8 mouse cellular contexts compared by ENCODE assay signal in genomic region chr6:134640485-134641475, GRCm38 (mm10). TPM values are rescaled to one million over a fixed set of nuclear protein-coding genes. Genes with fewer than 3 reads are reported as not detected.
DNase-seq lines count a peak whose midpoint lies in the region; ATAC-seq and TF ChIP-seq lines count a peak whose summit lies in the region.

No protein-coding gene starts in this region.

- TF ChIP-seq CTCF in cortical plate, adult 2 months (IDR thresholded peaks at IDR 0.05; ENCODE audit: extremely low read depth, insufficient read depth, low read length), result peak; percentile 34; the same call in 1 of the 2 replicates

- peak; percentile 88 to 91 for DNase-seq in gastrocnemius, adult 8-10 months (ENCODE audit: low spot score in 2 of 2)
- peak; percentile 95 for DNase-seq in induced T-regulatory cell, adult 2 months (ENCODE audit: low read depth)
- peak; percentile 84 to 92 for DNase-seq in left cerebral cortex, adult 9 months (ENCODE audit: low spot score in 2 of 2)
- peak; percentile 95 for DNase-seq in right cerebral cortex, postnatal 14 days
- DNase-seq in urinary bladder, postnatal 36 days (ENCODE audit: low spot score in 2 of 2), result peak; percentile 86 to 93

- peak; percentile 99 for ATAC-seq in activated CD4-positive, CD25-positive, alpha-beta regulatory T cell, adult 4 months
- peak; percentile 97 for ATAC-seq in megakaryocyte progenitor cell, adult 5-6 weeks (replicated peaks; ENCODE audit: poor library complexity)

- H3K4me1 ChIP-seq in cortical plate, adult 2 months (ENCODE audit: control insufficient read depth, insufficient read depth, low read length), result no peaks in the 10 kb centered on the region; the same call in 1 of the 2 replicates

- peak overlapping the region; percentile 85; the same call in 1 of the 2 replicates for H3K27ac ChIP-seq in cortical plate, adult 2 months (ENCODE audit: insufficient read depth, low read length)

- TF ChIP-seq POLR2A in cortical plate, adult 2 months (IDR thresholded peaks at IDR 0.05; ENCODE audit: extremely low read depth, insufficient read depth, low read length), result peak; percentile 49; the same call in 1 of the 2 replicates

- H3K4me3 ChIP-seq in cortical plate, adult 2 months (ENCODE audit: insufficient read depth, low read length), result peak overlapping the region; percentile 62

RNA-seq across cellular contexts. Expression of gene Borcs5, which starts 1.5 kb away (rescaled TPM):
- 10 to 100 TPM; 10.8 to 15.5 TPM for polyA plus RNA-seq in activated CD4-positive, CD25-positive, alpha-beta regulatory T cell, adult 4 months (2017; shearing (Covaris generic))
- 46.7 and 48.0 TPM in 2 replicates for polyA plus RNA-seq in cortical plate, adult 2 months (2012; rRNA removed)
- 10 to 100 TPM; 16.8 to 18.8 (median 17.4) TPM for total RNA-seq in gastrocnemius, adult 8-10 months (2022)
- total RNA-seq in megakaryocyte progenitor cell, adult 5-6 weeks (2015), result 11.5 and 12.8 TPM in 2 replicates
- 8.3 and 8.7 TPM in 2 replicates for total RNA-seq in megakaryocyte progenitor cell, adult 5-6 weeks (2017)

RNA-seq across cellular contexts. Expression of gene Mansc1, which starts 8.5 kb away (rescaled TPM):
- 1 to 10 TPM; 8.6 to 9.9 TPM for polyA plus RNA-seq in activated CD4-positive, CD25-positive, alpha-beta regulatory T cell, adult 4 months (2017; shearing (Covaris generic))
- 12.2 and 12.9 TPM in 2 replicates for polyA plus RNA-seq in cortical plate, adult 2 months (2012; rRNA removed)
- 1 to 10 TPM in 1 of 4 experiments, under 1 TPM in 3; 0.46 to 1.0 (median 0.75) TPM for total RNA-seq in gastrocnemius, adult 8-10 months (2022)
- total RNA-seq in megakaryocyte progenitor cell, adult 5-6 weeks (2015), result 7.3 and 8.1 TPM in 2 replicates
- total RNA-seq in megakaryocyte progenitor cell, adult 5-6 weeks (2017), result 2.7 and 3.3 TPM in 2 replicates

Comparison
In these comparisons a context has a peak if more than half of its experiments do, and no peak if none do; other contexts are left out.
1. Peak in every context shown above with its lines: DNase-seq, ATAC-seq, H3K4me3 ChIP-seq and H3K27ac ChIP-seq.